Mouse (Mus musculus): ENCODE results near the gene Letm1. TPM values are rescaled to one million over a fixed set of nuclear protein-coding genes. Genes with fewer than 3 reads are reported as not detected.

The Letm1 gene
- 17.5 TPM for polyA plus RNA-seq (2014; fragmentation: Illumina TruSeq; extraction: RNeasy Lipid Tissue Mini Kit (QIAGEN cat#74804); ENCODE audit: low read depth, low replicate concordance)

GRCm38 (mm10) chr5:33782345-33782998 is at the start of gene Letm1:
TSS of gene Letm1 (minus strand) at chr5:33782817.

GRCm38 (mm10) chr5:33819876-33820732 is 37.5 kb upstream of the Letm1 start, which contains the start of gene Nsd2:
TSS of gene Nsd2 (plus strand) at chr5:33820725.

DNA sequence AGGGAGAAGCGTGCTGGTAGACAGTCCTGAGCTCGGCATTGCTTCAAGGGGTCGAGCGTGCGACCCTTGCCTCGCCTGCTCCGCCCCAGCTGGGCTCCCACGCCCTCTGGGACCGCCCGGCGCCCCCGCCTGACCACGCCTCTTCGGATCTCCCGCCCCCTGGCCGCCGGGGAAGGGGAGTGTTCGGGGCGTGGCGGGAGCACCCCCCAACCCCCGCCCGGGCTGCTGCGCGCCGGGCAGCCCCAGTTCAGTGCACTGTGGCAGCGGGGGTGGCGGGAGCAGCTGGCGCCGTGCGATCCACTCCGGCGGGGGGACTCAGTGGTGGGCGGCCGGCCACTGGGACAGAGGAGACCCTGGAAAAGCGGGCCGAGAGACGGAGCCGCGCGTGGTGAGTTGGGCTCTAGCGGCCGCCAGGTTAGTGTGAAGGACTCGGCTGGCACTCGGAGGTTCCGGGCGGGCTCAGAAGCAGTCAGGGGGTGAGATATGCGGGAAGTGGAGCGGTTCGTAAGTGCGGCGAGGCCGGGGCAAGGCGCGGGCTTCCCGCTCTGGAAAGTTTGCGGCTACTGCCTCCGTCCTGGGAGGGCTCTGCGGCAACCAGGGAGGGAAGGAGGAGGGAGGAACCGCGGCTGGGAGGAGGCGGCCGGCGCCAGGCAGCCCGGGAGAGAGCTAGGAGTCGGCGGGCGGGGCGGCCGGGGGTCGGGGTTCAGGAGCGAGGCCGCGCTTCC is 60.9 kb downstream of the Letm1 start, which contains the start of gene Fgfr3:
TSS of gene Fgfr3 (plus strand) at position 134 of the 725 bp plus-strand sequence.

Other genes with a start within 250 kb of the Letm1 start
- gene Fam53a, start 153.2 kb downstream of the Letm1 start, polyA plus RNA-seq (2014; fragmentation: Illumina TruSeq; extraction: RNeasy Lipid Tissue Mini Kit (QIAGEN cat#74804); ENCODE audit: low read depth, low replicate concordance) = 5.1 TPM
- gene Gm9903, start 152.9 kb downstream of the Letm1 start, polyA plus RNA-seq (2014; fragmentation: Illumina TruSeq; extraction: RNeasy Lipid Tissue Mini Kit (QIAGEN cat#74804); ENCODE audit: low read depth, low replicate concordance) = 0.24 TPM
- gene Slbp, start 130.2 kb downstream of the Letm1 start, polyA plus RNA-seq (2014; fragmentation: Illumina TruSeq; extraction: RNeasy Lipid Tissue Mini Kit (QIAGEN cat#74804); ENCODE audit: low read depth, low replicate concordance) = 62.6 TPM
- gene Tacc3, start 124.7 kb downstream of the Letm1 start, polyA plus RNA-seq (2014; fragmentation: Illumina TruSeq; extraction: RNeasy Lipid Tissue Mini Kit (QIAGEN cat#74804); ENCODE audit: low read depth, low replicate concordance) = 6.1 TPM
- gene Tmem129, start 124.4 kb downstream of the Letm1 start, polyA plus RNA-seq (2014; fragmentation: Illumina TruSeq; extraction: RNeasy Lipid Tissue Mini Kit (QIAGEN cat#74804); ENCODE audit: low read depth, low replicate concordance) = 13.8 TPM
- 3.8 TPM for gene Fgfr3, start 61.1 kb downstream of the Letm1 start, polyA plus RNA-seq (2014; fragmentation: Illumina TruSeq; extraction: RNeasy Lipid Tissue Mini Kit (QIAGEN cat#74804); ENCODE audit: low read depth, low replicate concordance)
- 39.2 TPM for gene Nsd2, start 37.9 kb upstream of the Letm1 start, polyA plus RNA-seq (2014; fragmentation: Illumina TruSeq; extraction: RNeasy Lipid Tissue Mini Kit (QIAGEN cat#74804); ENCODE audit: low read depth, low replicate concordance)
- 2.2 TPM for gene Nelfa, start 153.6 kb upstream of the Letm1 start, polyA plus RNA-seq (2014; fragmentation: Illumina TruSeq; extraction: RNeasy Lipid Tissue Mini Kit (QIAGEN cat#74804); ENCODE audit: low read depth, low replicate concordance)
- not detected for gene Gm1673, start 200.6 kb upstream of the Letm1 start, polyA plus RNA-seq (2014; fragmentation: Illumina TruSeq; extraction: RNeasy Lipid Tissue Mini Kit (QIAGEN cat#74804); ENCODE audit: low read depth, low replicate concordance)
- gene Nat8l, start 213.2 kb upstream of the Letm1 start, polyA plus RNA-seq (2014; fragmentation: Illumina TruSeq; extraction: RNeasy Lipid Tissue Mini Kit (QIAGEN cat#74804); ENCODE audit: low read depth, low replicate concordance) = not detected

All from kidney, adult 10 weeks (tissue).